Mouse (Mus musculus) intestine, postnatal 0 days (tissue): ENCODE results near the gene Gm20721. TPM values are rescaled to one million over a fixed set of nuclear protein-coding genes. Genes with fewer than 3 reads are reported as not detected.

ENCODE experiments used
- ATAC-seq: fragments of 200-750 bp; cut with Nextera tagmentation; 2 replicates; pipeline ENCODE4 v1.8.0; 2017; ENCODE audit warnings: mild to moderate bottlenecking, moderate TSS enrichment, moderate library complexity
- H3K27ac ChIP-seq: fragments of 300-500 bp; sonication (generic); 2 replicates; pipeline ENCODE4 v1.5.1; 2014; ENCODE audit warnings: mild to moderate bottlenecking, low read depth, low read length, moderate library complexity
- H3K27me3 ChIP-seq: fragments of 300-500 bp; sonication (generic); replicated peaks from 2 replicates; pipeline ENCODE4 v1.6.1; 2014; ENCODE audit warnings: low read length, mixed read lengths; ENCODE audit not compliant: control insufficient read depth, insufficient read depth
- H3K36me3 ChIP-seq: fragments of 300-500 bp; sonication (generic); 2 replicates; pipeline ENCODE4 v1.6.1; 2014; ENCODE audit warnings: mild to moderate bottlenecking, moderate library complexity; ENCODE audit not compliant: control insufficient read depth, insufficient read depth
- H3K4me1 ChIP-seq: fragments of 300-500 bp; sonication (generic); replicated peaks from 2 replicates; pipeline ENCODE4 v1.6.1; 2014; ENCODE audit warnings: antibody characterized with exemption, low read length, mixed read lengths; ENCODE audit not compliant: control insufficient read depth, insufficient read depth
- H3K4me2 ChIP-seq: fragments of 300-500 bp; sonication (generic); replicated peaks from 2 replicates; pipeline ENCODE4 v1.6.1; 2014; ENCODE audit warnings: low read depth, mild to moderate bottlenecking, moderate library complexity
- H3K4me3 ChIP-seq: fragments of 300-500 bp; sonication (generic); 2 replicates; pipeline ENCODE4 v1.5.1; 2014; ENCODE audit warnings: low read depth, low read length
- H3K9ac ChIP-seq: fragments of 300-500 bp; sonication (generic); 2 replicates; pipeline ENCODE4 v1.6.1; 2014; ENCODE audit warnings: mild to moderate bottlenecking, low read depth, low read length
- H3K9me3 ChIP-seq: fragments of 300-500 bp; sonication (generic); 2 replicates; pipeline ENCODE4 v1.6.1; 2016; ENCODE audit warnings: mixed run types; ENCODE audit not compliant: control insufficient read depth
- CTCF ChIP-seq: sonication (generic); IDR thresholded peaks from 2 replicates; pipeline ENCODE4 v1.5.1; 2016; ENCODE audit warnings: low read depth, mild to moderate bottlenecking, control low read depth, antibody characterized with exemption, moderate library complexity
- WGBS: fragments of 180-500 bp; shearing (Covaris S2); extraction: QIAGEN DNeasy Blood & Tissue Kit; methylation state at CpG from one replicate; pipeline ENCODE4 v1.1.7; 2014; 5-methylcytosine and 5-hydroxymethylcytosine counted together
- polyA plus RNA-seq: library from polyadenylated mRNA; unstranded; fragments of >200 nt; fragmentation: Nextera tagmentation; extraction: Ambion mirVana; gene quantifications from 2 replicates; pipeline ENCODE4 v1.2.1, GENCODE M21; 2015

Gene Gm20721
- polyA plus RNA-seq, 1 experiment from 2014 or later: 2.7 TPM

- no peak for ATAC-seq
- WGBS: 44% methylated on average over 29 of the region's 29 CpGs
- Histone ChIP-seq H3K4me1 (no peaks in the 10 kb centered on the region), H3K27me3 (peaks cover 36% of the 10 kb centered on the region), H3K36me3 (no peaks in the 10 kb centered on the region), H3K4me2 (peak overlapping the region; percentile 47), H3K27ac (no peak overlapping the region), H3K9ac (no peak overlapping the region), H3K9me3 (peaks cover 7% of the 10 kb centered on the region; the same call in 1 of the 2 replicates), H3K4me3 (peak overlapping the region; percentile 16)
- peak; percentile 67 for TF ChIP-seq CTCF
These were observed 49.4 kb downstream of the Gm20721 start for GRCm38 (mm10) chr2:174297086-174297571.

DNA sequence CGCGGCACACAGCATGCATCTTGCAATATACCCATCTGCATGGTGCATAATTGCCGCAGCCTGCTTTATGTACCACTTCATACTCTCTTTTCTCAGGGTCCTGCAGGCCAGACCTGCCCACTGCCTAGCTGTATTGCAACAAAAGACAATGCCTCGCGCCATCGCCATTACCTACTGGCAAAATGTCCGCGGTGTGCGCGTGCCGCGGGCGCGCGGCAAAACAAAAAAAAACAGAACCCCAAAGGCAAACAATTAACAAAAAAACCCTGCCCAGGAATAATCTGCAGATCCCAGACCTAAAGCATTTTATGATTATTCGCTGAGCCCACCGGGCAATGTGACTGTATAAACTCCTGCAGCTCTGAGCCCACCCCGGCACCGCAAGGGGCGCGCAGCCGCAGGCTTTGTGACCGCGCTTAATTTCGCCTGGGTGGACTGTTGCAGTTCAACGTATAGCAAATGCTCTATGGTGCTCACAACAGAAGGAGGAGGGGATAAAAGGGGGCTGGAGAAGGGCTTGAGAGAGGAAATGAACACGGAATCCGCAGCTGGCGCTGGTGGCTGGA, 50.5 kb downstream of the Gm20721 start:
- Histone ChIP-seq H3K4me1 (no peaks in the 10 kb centered on the region), H3K9ac (no peak overlapping the region), H3K4me3 (peak overlapping the region; percentile 57), H3K27ac (no peak overlapping the region), H3K27me3 (peaks cover 35% of the 10 kb centered on the region), H3K36me3 (no peaks in the 10 kb centered on the region), H3K4me2 (peak overlapping the region; percentile 67), H3K9me3 (peaks cover 7% of the 10 kb centered on the region; the same call in 1 of the 2 replicates)
- WGBS: 45% methylated on average over 29 of the region's 29 CpGs
- peak; percentile 22; the same call in 1 of the 2 replicates for TF ChIP-seq CTCF
- ATAC-seq: no peak

DNA sequence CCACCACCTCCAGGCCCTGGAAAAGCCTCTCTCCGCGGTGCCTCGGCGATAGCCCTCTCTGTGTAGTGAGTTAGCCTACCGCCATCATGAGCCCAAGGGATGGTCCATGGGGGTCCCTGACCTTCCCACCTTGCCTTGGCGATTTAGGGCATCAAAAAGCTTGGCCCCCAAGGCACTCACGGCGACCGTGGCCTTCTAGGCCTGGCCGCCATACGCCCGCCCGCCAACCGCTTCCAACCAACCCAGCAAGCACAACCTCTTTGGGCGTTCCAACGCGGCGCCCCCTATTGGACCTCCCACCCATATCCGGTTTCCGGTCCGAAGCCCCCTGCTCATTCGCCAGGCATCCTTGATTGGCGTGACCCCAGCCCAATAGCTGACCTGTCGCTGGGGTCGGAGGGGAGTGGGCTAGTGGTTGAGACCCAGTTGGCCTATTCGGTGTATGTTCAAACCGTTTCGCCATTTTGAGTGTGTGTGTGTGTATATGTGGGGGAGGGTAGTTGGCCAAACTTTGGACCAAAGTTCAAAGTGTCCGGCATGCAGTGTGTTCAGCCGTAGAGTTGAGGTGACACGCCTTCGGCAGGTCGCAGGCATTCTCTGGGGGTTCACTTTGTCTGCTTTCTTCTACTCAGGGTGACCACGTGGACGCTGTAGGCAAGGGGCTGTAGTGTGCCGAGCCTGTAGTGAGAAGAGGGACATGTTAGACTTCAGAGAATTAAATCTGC, 51.2 kb downstream of the Gm20721 start:
- Histone ChIP-seq H3K4me2 (peak overlapping the region; percentile 67), H3K36me3 (no peaks in the 10 kb centered on the region), H3K27ac (peak overlapping the region; percentile 35; the same call in 1 of the 2 replicates), H3K9me3 (peaks cover 7% of the 10 kb centered on the region; the same call in 1 of the 2 replicates), H3K27me3 (peaks cover 30% of the 10 kb centered on the region), H3K4me1 (no peaks in the 10 kb centered on the region), H3K4me3 (peak overlapping the region; percentile 57), H3K9ac (peak overlapping the region; percentile 50)
- peak; percentile 73 for ATAC-seq
- 56% methylated on average over 36 of the region's 36 CpGs for WGBS
- TF ChIP-seq CTCF: peak; percentile 43

DNA sequence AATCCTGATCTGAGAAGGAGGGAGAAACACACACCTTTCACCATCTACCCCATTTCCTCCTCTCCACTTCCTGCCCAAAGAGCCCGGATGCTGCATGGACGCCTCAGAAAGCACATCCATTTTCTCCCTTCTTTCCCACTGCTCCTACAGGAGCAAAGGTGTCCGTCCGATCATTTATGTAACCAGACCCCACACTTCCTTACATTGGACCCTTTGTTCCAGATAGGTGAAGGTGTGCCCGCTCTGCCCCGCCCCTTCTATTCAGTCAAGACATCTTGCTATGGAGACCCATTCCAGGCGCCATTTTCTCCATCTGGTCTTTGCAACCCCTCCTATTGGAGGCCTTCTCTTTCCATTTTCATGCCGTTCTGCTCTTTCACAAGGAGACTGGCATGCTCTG, 52.1 kb downstream of the Gm20721 start:
- Histone ChIP-seq H3K4me1 (no peaks in the 10 kb centered on the region), H3K4me2 (peak overlapping the region; percentile 67), H3K4me3 (peak overlapping the region; percentile 57), H3K36me3 (no peaks in the 10 kb centered on the region), H3K27ac (0 out of 2 replicates have a peak overlapping the region, but pooled peaks have one; percentile 35), H3K27me3 (peaks cover 22% of the 10 kb centered on the region), H3K9ac (peak overlapping the region; percentile 50), H3K9me3 (peaks cover 7% of the 10 kb centered on the region; the same call in 1 of the 2 replicates)
- no peak for ATAC-seq
- TF ChIP-seq CTCF: no peak
- 54% methylated on average over 8 of the region's 8 CpGs for WGBS

- H3K4me2 ChIP-seq: no peak overlapping the region
These were observed 54.9 kb downstream of the Gm20721 start for GRCm38 (mm10) chr2:174291662-174292030.

GRCm38 (mm10) chr2:174291029-174291661, 55.4 kb downstream of the Gm20721 start:
- peaks cover 15% of the 10 kb centered on the region for H3K27me3 ChIP-seq
- peaks cover 2% of the 10 kb centered on the region; the same call in 1 of the 2 replicates for H3K9me3 ChIP-seq
- no peak overlapping the region for H3K4me2 ChIP-seq
- no peaks in the 10 kb centered on the region for H3K4me1 ChIP-seq
- no peak for TF ChIP-seq CTCF
- H3K36me3 ChIP-seq: peaks cover 4% of the 10 kb centered on the region; the same call in 1 of the 2 replicates
- no peak overlapping the region for H3K4me3 ChIP-seq
- 58% methylated on average over 8 of the region's 8 CpGs for WGBS
- no peak overlapping the region for H3K27ac ChIP-seq
- no peak overlapping the region for H3K9ac ChIP-seq
- no peak for ATAC-seq

More at GRCm38 (mm10) chr2:174291662-174292030, 54.9 kb downstream of the Gm20721 start:
- Histone ChIP-seq H3K9ac (no peak overlapping the region), H3K9me3 (no peaks in the 10 kb centered on the region), H3K27ac (no peak overlapping the region), H3K27me3 (peaks cover 12% of the 10 kb centered on the region; the same call in 1 of the 2 replicates), H3K36me3 (no peaks in the 10 kb centered on the region), H3K4me3 (no peak overlapping the region), H3K4me1 (no peaks in the 10 kb centered on the region)
- no peak for TF ChIP-seq CTCF
- ATAC-seq: no peak
- 50% methylated on average over 2 of the region's 2 CpGs for WGBS
